Comparison of ENCODE assay signal across 9 mouse cellular contexts in the genomic region with DNA sequence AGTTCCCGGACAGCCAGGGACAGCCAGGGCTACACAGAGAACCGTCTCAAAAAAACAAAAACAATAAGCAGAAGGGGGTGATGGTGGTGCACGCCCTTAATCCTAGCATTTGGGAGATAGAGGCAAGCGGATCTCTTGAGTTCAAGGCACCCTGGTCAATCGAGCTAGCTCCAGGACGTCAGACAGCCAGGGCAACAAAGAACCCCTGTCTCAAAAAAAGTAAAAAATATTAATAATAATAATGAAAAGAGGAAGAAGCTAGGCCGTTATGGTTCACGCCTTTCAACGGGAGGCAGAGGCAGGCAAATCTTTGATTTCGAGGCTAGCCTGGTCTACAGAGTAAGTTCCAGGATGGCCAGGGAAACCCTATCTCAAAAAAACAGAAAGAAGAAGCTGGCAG. TPM values are rescaled to one million over a fixed set of nuclear protein-coding genes. Genes with fewer than 3 reads are reported as not detected.
DNase-seq lines count a peak whose midpoint lies in the region; ATAC-seq and TF ChIP-seq lines count a peak whose summit lies in the region.
"Had no signal": no experiment of that assay in that cellular context is flagged by ENCODE, and none has a peak within 500 bp of the region (broad histone marks: within the 10 kb centered on the region; RNA-seq: fewer than 3 reads in every experiment).

No protein-coding gene starts in this region.

- WGBS in kidney, adult 2 months: 67% methylated on average over 10 of the region's 10 CpGs
- 66% methylated on average over 10 of the region's 10 CpGs for WGBS in hindbrain, embryonic 16.5 days
- 64% methylated on average over 10 of the region's 10 CpGs for WGBS in midbrain, embryonic 15.5 days

- peaks cover 6% of the 10 kb centered on the region; the same call in 1 of the 2 replicates for H3K4me1 ChIP-seq in kidney, adult 2 months (ENCODE audit: control insufficient read depth, insufficient read depth, low read length)
- peaks cover 6% of the 10 kb centered on the region; the same call in 1 of the 2 replicates for H3K4me1 ChIP-seq in brown adipose tissue, adult 24 weeks (ENCODE audit: control insufficient read depth, insufficient read depth, insufficient read length, low read length)
- peaks cover 17% of the 10 kb centered on the region for H3K4me1 ChIP-seq in hindbrain, embryonic 16.5 days (ENCODE audit: control insufficient read depth, insufficient read depth, low read depth, low read length)
- H3K4me1 ChIP-seq in midbrain, embryonic 15.5 days: peaks cover 27% of the 10 kb centered on the region

- H3K4me2 ChIP-seq in hindbrain, embryonic 16.5 days (ENCODE audit: low read length): peak overlapping the region; percentile 58
- H3K4me2 ChIP-seq in midbrain, embryonic 15.5 days: peak overlapping the region; percentile 58

- H3K9me3 ChIP-seq in hindbrain, embryonic 16.5 days (ENCODE audit: control insufficient read depth, low read length): no peaks in the 10 kb centered on the region
- no peaks in the 10 kb centered on the region for H3K9me3 ChIP-seq in midbrain, embryonic 15.5 days

- DNase-seq in kidney, adult 2 months: no peak
- no peak for DNase-seq in kidney, postnatal 10 days
- no peak for DNase-seq in urinary bladder, adult 2 months (ENCODE audit: low spot score)
- DNase-seq in adrenal gland, adult 2 months: no peak
- no peak for DNase-seq in left cerebral cortex, postnatal 4 days

- H3K9ac ChIP-seq in hindbrain, embryonic 16.5 days (ENCODE audit: low read depth, low read length): no peak overlapping the region
- peak overlapping the region; percentile 88; the same call in 1 of the 2 replicates for H3K9ac ChIP-seq in midbrain, embryonic 15.5 days

- H3K27me3 ChIP-seq in kidney, adult 2 months (replicated peaks; ENCODE audit: control insufficient read depth, insufficient read depth, low read length): no peaks in the 10 kb centered on the region
- no peaks in the 10 kb centered on the region for H3K27me3 ChIP-seq in hindbrain, embryonic 16.5 days (replicated peaks; ENCODE audit: control insufficient read depth, insufficient read depth, low read length)
- H3K27me3 ChIP-seq in midbrain, embryonic 15.5 days (replicated peaks): no peaks in the 10 kb centered on the region
- H3K27me3 ChIP-seq: Patski had no signal

- H3K4me3 ChIP-seq in kidney, adult 2 months (ENCODE audit: insufficient read depth, low read depth, low read length): 0 out of 2 replicates have a peak overlapping the region, but pooled peaks have one; percentile 26
- peak overlapping the region; percentile 93 for H3K4me3 ChIP-seq in brown adipose tissue, adult 24 weeks (ENCODE audit: insufficient read depth, low read depth, low read length)
- no peak overlapping the region for H3K4me3 ChIP-seq in hindbrain, embryonic 16.5 days (ENCODE audit: low read length)
- H3K4me3 ChIP-seq in midbrain, embryonic 15.5 days: peak overlapping the region; percentile 95; the same call in 1 of the 2 replicates

- peak overlapping the region; percentile 94 for H3K27ac ChIP-seq in kidney, adult 2 months (ENCODE audit: insufficient read depth, low read depth, low read length)
- peak overlapping the region; percentile 78; the same call in 1 of the 2 replicates for H3K27ac ChIP-seq in brown adipose tissue, adult 24 weeks (replicated peaks; ENCODE audit: low read depth, low read length)
- no peak overlapping the region for H3K27ac ChIP-seq in hindbrain, embryonic 16.5 days (ENCODE audit: low read depth, low read length)
- no peak overlapping the region; the same call in 1 of the 2 replicates for H3K27ac ChIP-seq in midbrain, embryonic 15.5 days

- intact Hi-C loops in left cerebral cortex, postnatal 4 days (cut with DNase I): no loop called here

- no peaks in the 10 kb centered on the region for H3K36me3 ChIP-seq in kidney, adult 2 months (ENCODE audit: control insufficient read depth, insufficient read depth, low read length)
- H3K36me3 ChIP-seq in hindbrain, embryonic 16.5 days (ENCODE audit: control insufficient read depth, insufficient read depth, low read length): no peaks in the 10 kb centered on the region
- no peaks in the 10 kb centered on the region for H3K36me3 ChIP-seq in midbrain, embryonic 15.5 days (replicated peaks)

- TF ChIP-seq CTCF in kidney, adult 2 months (conservative IDR thresholded peaks at IDR 0.05; ENCODE audit: insufficient read depth, insufficient read length, low read depth, low read length): no peak

- no peak for ATAC-seq in hindbrain, embryonic 16.5 days
- no peak for ATAC-seq in midbrain, embryonic 15.5 days (replicated peaks)

- TF ChIP-seq POLR2A in kidney, adult 2 months (IDR thresholded peaks at IDR 0.05; ENCODE audit: low read depth, low read length): no peak

RNA-seq across cellular contexts. Expression of a gene that starts 1.1 kb away (rescaled TPM):
- 14.4 and 17.3 TPM in 2 replicates for polyA plus RNA-seq in kidney, adult 2 months (2012; rRNA removed)
- polyA plus RNA-seq in brown adipose tissue, adult 24 weeks (2012; ENCODE audit: insufficient read depth, insufficient read length, missing spikeins): 40.0 and 45.3 TPM in 2 replicates
- polyA plus RNA-seq in hindbrain, embryonic 16.5 days (2015; fragmentation: Nextera tagmentation; extraction: Ambion mirVana): 27.7 and 35.0 TPM in 2 replicates
- polyA plus RNA-seq in midbrain, embryonic 15.5 days (2015; fragmentation: Nextera tagmentation; extraction: Ambion mirVana): 45.1 and 46.0 TPM in 2 replicates
- 63.1 and 65.6 TPM in 2 replicates for polyA plus RNA-seq in urinary bladder, adult 2 months (2012; rRNA removed)
- 10 to 100 TPM; 74.0 to 98.1 TPM for total RNA-seq in adrenal gland, adult 2 months (2021)
- 2.9 and 3.0 TPM in 2 replicates for polyA plus RNA-seq in adrenal gland, adult 2 months (2012; rRNA removed)
- total RNA-seq in left cerebral cortex, postnatal 4 days (2021): 100 to 1,000 TPM in 1 of 2 experiments, 10 to 100 TPM in 1; 89.8 to 106 TPM

Comparison
In these comparisons a context has a peak if more than half of its experiments do, and no peak if none do; other contexts are left out.
1. H3K27ac ChIP-seq: peak in kidney, adult 2 months (single experiment) and brown adipose tissue, adult 24 weeks (single experiment); none in hindbrain, embryonic 16.5 days (single experiment) and midbrain, embryonic 15.5 days (single experiment).